ENCODE assay signal across 18 mouse cellular contexts in the genomic region with DNA sequence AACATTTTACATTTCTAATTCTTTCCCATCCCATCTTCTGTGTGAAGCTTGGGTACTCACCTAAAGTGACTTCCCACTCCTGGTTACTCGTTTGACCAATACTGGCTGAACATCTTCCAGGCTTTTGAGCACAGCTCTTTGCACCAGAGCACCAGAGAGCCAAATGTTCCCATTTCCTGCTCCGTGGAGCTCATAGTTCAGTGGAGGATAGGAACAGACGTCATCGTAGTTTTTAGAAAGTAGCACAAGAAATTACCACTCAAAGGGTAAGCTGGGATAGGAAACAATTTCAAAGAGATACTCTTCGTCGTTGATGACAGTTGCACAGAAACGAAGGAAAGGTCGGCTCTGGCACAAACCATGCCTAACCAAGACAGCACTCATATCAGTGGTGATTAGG.
A peak's percentile ranks its signal among the peaks of the same experiment; 100 is the strongest.
DNase-seq lines count a peak whose midpoint lies in the region; ATAC-seq and TF ChIP-seq lines count a peak whose summit lies in the region.
"Had no signal": no experiment of that assay in that cellular context is flagged by ENCODE, and none has a peak within 500 bp of the region (broad histone marks: within the 10 kb centered on the region; RNA-seq: fewer than 3 reads in every experiment).

No protein-coding gene starts in this region.

- H3K4me1 ChIP-seq in kidney, embryonic 15.5 days, result no peaks in the 10 kb centered on the region
- H3K4me1 ChIP-seq: embryonic facial prominence, embryonic 10.5 days; embryonic facial prominence, embryonic 12.5 days had no signal

- H3K4me2 ChIP-seq in kidney, embryonic 15.5 days, result no peak overlapping the region
- H3K4me2 ChIP-seq: embryonic facial prominence, embryonic 12.5 days; forebrain, embryonic 13.5 days; forebrain, embryonic 15.5 days had no signal

- DNase-seq in heart, adult 11 months, result peak; percentile 81
- no peak for DNase-seq in heart, postnatal 36 days
- no peak for DNase-seq in left cerebral cortex, adult 2 months (ENCODE audit: extremely low spot score in 1 of 2, low spot score in 2 of 2)
- DNase-seq in left cerebral cortex, postnatal 14 days (ENCODE audit: low spot score in 2 of 2), result no peak
- DNase-seq: adrenal gland, adult 2 months; adrenal gland, postnatal 10 days; adrenal gland, postnatal 25 days; cerebellum, adult 11-12 months; cerebellum, adult 2 months; cerebellum, adult 9-10 months; cerebellum, postnatal 10 days; cerebellum, postnatal 25 days; forebrain, postnatal 0 days had no signal

- H3K36me3 ChIP-seq in kidney, embryonic 15.5 days, result no peaks in the 10 kb centered on the region
- H3K36me3 ChIP-seq: embryonic facial prominence, embryonic 10.5 days; embryonic facial prominence, embryonic 12.5 days; forebrain, embryonic 15.5 days had no signal

- ATAC-seq in kidney, embryonic 15.5 days (replicated peaks; ENCODE audit: low FRiP score), result no peak
- ATAC-seq: forebrain, embryonic 13.5 days; forebrain, embryonic 15.5 days; forebrain, postnatal 0 days had no signal

- no peak overlapping the region for H3K4me3 ChIP-seq in left cerebral cortex, adult 2 months
- no peak overlapping the region for H3K4me3 ChIP-seq in kidney, embryonic 15.5 days (replicated peaks)
- H3K4me3 ChIP-seq: embryonic facial prominence, embryonic 10.5 days; embryonic facial prominence, embryonic 12.5 days; forebrain, embryonic 13.5 days; forebrain, embryonic 15.5 days had no signal

- 78% methylated on average over 8 of the region's 8 CpGs for WGBS in kidney, embryonic 15.5 days

- no peaks in the 10 kb centered on the region for H3K27me3 ChIP-seq in kidney, embryonic 15.5 days
- H3K27me3 ChIP-seq: embryonic facial prominence, embryonic 12.5 days; forebrain, embryonic 13.5 days; forebrain, embryonic 15.5 days had no signal

- no peak overlapping the region for H3K9ac ChIP-seq in kidney, embryonic 15.5 days
- H3K9ac ChIP-seq: embryonic facial prominence, embryonic 12.5 days; forebrain, embryonic 13.5 days; forebrain, embryonic 15.5 days; forebrain, postnatal 0 days had no signal

- TF ChIP-seq CTCF in left cerebral cortex, adult 2 months (IDR thresholded peaks at IDR 0.05), result no peak

- intact Hi-C loops in heart, postnatal 36 days (cut with DNase I), result no loop called here
- intact Hi-C loops in left cerebral cortex, adult 2 months (cut with DNase I), result no loop called here
- intact Hi-C loops in left cerebral cortex, postnatal 14 days (cut with DNase I), result no loop called here

- H3K9me3 ChIP-seq in kidney, embryonic 15.5 days (replicated peaks), result no peaks in the 10 kb centered on the region
- H3K9me3 ChIP-seq: embryonic facial prominence, embryonic 10.5 days; embryonic facial prominence, embryonic 12.5 days; forebrain, embryonic 13.5 days; forebrain, embryonic 15.5 days had no signal

- H3K27ac ChIP-seq in left cerebral cortex, adult 2 months, result peak overlapping the region; percentile 37
- H3K27ac ChIP-seq in kidney, embryonic 15.5 days, result no peak overlapping the region
- H3K27ac ChIP-seq: embryonic facial prominence, embryonic 10.5 days; embryonic facial prominence, embryonic 12.5 days; forebrain, embryonic 13.5 days; forebrain, embryonic 15.5 days had no signal
